Mouse (Mus musculus): ENCODE data around the gene Baiap2l1. TPM values are rescaled to one million over a fixed set of nuclear protein-coding genes. Genes with fewer than 3 reads are reported as not detected.

Baiap2l1 gene
- polyA plus RNA-seq, 1 experiment from 2014 or later = 13.3 TPM

GRCm38 (mm10) chr5:144261309-144261708 is 96.6 kb downstream of the Baiap2l1 start:
- peaks cover 30% of the 10 kb centered on the region for H3K4me1 ChIP-seq (ENCODE audit: insufficient read depth)
- peaks cover 30% of the 10 kb centered on the region for H3K36me3 ChIP-seq (replicated peaks; ENCODE audit: insufficient read depth, low read length)
- DNase-seq (peak; percentile 23), ATAC-seq (no peak)
- no peak for TF ChIP-seq CTCF (IDR thresholded peaks at IDR 0.05; ENCODE audit: low read depth)
- TF ChIP-seq EP300 (IDR thresholded peaks at IDR 0.05; ENCODE audit: low read depth) = no peak
- H3K9ac ChIP-seq (replicated peaks) = no peak overlapping the region
- no peaks in the 10 kb centered on the region for H3K27me3 ChIP-seq (ENCODE audit: insufficient read depth, low read length)
- no peak overlapping the region for H3K4me3 ChIP-seq (ENCODE audit: low read depth, low read length)
- no peaks in the 10 kb centered on the region for H3K9me3 ChIP-seq (ENCODE audit: low read length)
- 77% methylated on average over 9 of the region's 9 CpGs for WGBS (ENCODE audit: insufficient replicate concordance)
- H3K4me2 ChIP-seq (ENCODE audit: low read depth, low read length) = no peak overlapping the region
- H3K27ac ChIP-seq (ENCODE audit: low read depth) = no peak overlapping the region

GRCm38 (mm10) chr5:144260464-144260863 is 97.4 kb downstream of the Baiap2l1 start:
- H3K9ac ChIP-seq (replicated peaks) = no peak overlapping the region
- no peak overlapping the region for H3K4me2 ChIP-seq (ENCODE audit: low read depth, low read length)
- DNase-seq (no peak), ATAC-seq (no peak)
- no peak overlapping the region for H3K27ac ChIP-seq (ENCODE audit: low read depth)
- 81% methylated on average over 8 of the region's 8 CpGs for WGBS (ENCODE audit: insufficient replicate concordance)
- TF ChIP-seq EP300 (IDR thresholded peaks at IDR 0.05; ENCODE audit: low read depth) (no peak), CTCF (IDR thresholded peaks at IDR 0.05; ENCODE audit: low read depth) (no peak)
- H3K4me1 ChIP-seq (ENCODE audit: insufficient read depth) = peaks cover 30% of the 10 kb centered on the region
- H3K36me3 ChIP-seq (replicated peaks; ENCODE audit: insufficient read depth, low read length) = peaks cover 23% of the 10 kb centered on the region
- H3K4me3 ChIP-seq (ENCODE audit: low read depth, low read length) = no peak overlapping the region
- no peaks in the 10 kb centered on the region for H3K27me3 ChIP-seq (ENCODE audit: insufficient read depth, low read length)
- H3K9me3 ChIP-seq (ENCODE audit: low read length) = no peaks in the 10 kb centered on the region

- Histone ChIP-seq H3K9ac (replicated peaks) (peak overlapping the region; percentile 21; the same call in 1 of the 2 replicates), H3K27me3 (ENCODE audit: insufficient read depth, low read length) (no peaks in the 10 kb centered on the region), H3K4me2 (ENCODE audit: low read depth, low read length) (no peak overlapping the region), H3K9me3 (ENCODE audit: low read length) (no peaks in the 10 kb centered on the region), H3K4me3 (ENCODE audit: low read depth, low read length) (no peak overlapping the region), H3K36me3 (replicated peaks; ENCODE audit: insufficient read depth, low read length) (peaks cover 14% of the 10 kb centered on the region; the same call in 1 of the 2 replicates), H3K27ac (ENCODE audit: low read depth) (no peak overlapping the region), H3K4me1 (ENCODE audit: insufficient read depth) (peaks cover 36% of the 10 kb centered on the region)
- WGBS (ENCODE audit: insufficient replicate concordance) = 82% methylated on average over 6 of the region's 6 CpGs
- DNase-seq = no peak
- ATAC-seq = no peak
- TF ChIP-seq EP300 (IDR thresholded peaks at IDR 0.05; ENCODE audit: low read depth) = no peak
- no peak for TF ChIP-seq CTCF (IDR thresholded peaks at IDR 0.05; ENCODE audit: low read depth)
Measured at GRCm38 (mm10) chr5:144259228-144259627, 98.7 kb downstream of the Baiap2l1 start.

GRCm38 (mm10) chr5:144258687-144259086 is 99.2 kb downstream of the Baiap2l1 start:
- no peak for ATAC-seq
- no peak overlapping the region for H3K27ac ChIP-seq (ENCODE audit: low read depth)

GRCm38 (mm10) chr5:144258131-144258611 is 99.7 kb downstream of the Baiap2l1 start:
- H3K9me3 ChIP-seq (ENCODE audit: low read length) = no peaks in the 10 kb centered on the region
- H3K4me3 ChIP-seq (ENCODE audit: low read depth, low read length) = no peak overlapping the region
- peaks cover 38% of the 10 kb centered on the region for H3K4me1 ChIP-seq (ENCODE audit: insufficient read depth)
- 62% methylated on average over 13 of the region's 14 CpGs for WGBS (ENCODE audit: insufficient replicate concordance)
- H3K4me2 ChIP-seq (ENCODE audit: low read depth, low read length) = peak overlapping the region; percentile 89
- DNase-seq = peak; percentile 27
- no peak overlapping the region; the same call in 1 of the 2 replicates for H3K9ac ChIP-seq (replicated peaks)
- no peaks in the 10 kb centered on the region for H3K27me3 ChIP-seq (ENCODE audit: insufficient read depth, low read length)
- H3K27ac ChIP-seq (ENCODE audit: low read depth) = no peak overlapping the region
- H3K36me3 ChIP-seq (replicated peaks; ENCODE audit: insufficient read depth, low read length) = peaks cover 11% of the 10 kb centered on the region; the same call in 1 of the 2 replicates
- no peak for ATAC-seq
- no peak for TF ChIP-seq CTCF (IDR thresholded peaks at IDR 0.05; ENCODE audit: low read depth)

More at GRCm38 (mm10) chr5:144258687-144259086, 99.2 kb downstream of the Baiap2l1 start:
- no peaks in the 10 kb centered on the region for H3K9me3 ChIP-seq (ENCODE audit: low read length)
- H3K27me3 ChIP-seq (ENCODE audit: insufficient read depth, low read length) = no peaks in the 10 kb centered on the region
- H3K36me3 ChIP-seq (replicated peaks; ENCODE audit: insufficient read depth, low read length) = peaks cover 14% of the 10 kb centered on the region; the same call in 1 of the 2 replicates
- 60% methylated on average over 2 of the region's 2 CpGs for WGBS (ENCODE audit: insufficient replicate concordance)
- no peak overlapping the region for H3K4me3 ChIP-seq (ENCODE audit: low read depth, low read length)
- no peak for DNase-seq
- H3K4me1 ChIP-seq (ENCODE audit: insufficient read depth) = peaks cover 38% of the 10 kb centered on the region
- TF ChIP-seq EP300 (IDR thresholded peaks at IDR 0.05; ENCODE audit: low read depth) = no peak
- TF ChIP-seq CTCF (IDR thresholded peaks at IDR 0.05; ENCODE audit: low read depth) = no peak
- peak overlapping the region; percentile 89 for H3K4me2 ChIP-seq (ENCODE audit: low read depth, low read length)
- H3K9ac ChIP-seq (replicated peaks) = peak overlapping the region; percentile 21; the same call in 1 of the 2 replicates

GRCm38 (mm10) chr5:144257451-144258110 is 100.3 kb downstream of the Baiap2l1 start:
- Histone ChIP-seq H3K4me3 (ENCODE audit: low read depth, low read length) (no peak overlapping the region), H3K4me1 (ENCODE audit: insufficient read depth) (peaks cover 38% of the 10 kb centered on the region), H3K9me3 (ENCODE audit: low read length) (no peaks in the 10 kb centered on the region), H3K4me2 (ENCODE audit: low read depth, low read length) (peak overlapping the region; percentile 89), H3K27me3 (ENCODE audit: insufficient read depth, low read length) (no peaks in the 10 kb centered on the region), H3K9ac (replicated peaks) (peak overlapping the region; percentile 92; the same call in 1 of the 2 replicates), H3K36me3 (replicated peaks; ENCODE audit: insufficient read depth, low read length) (peaks cover 10% of the 10 kb centered on the region; the same call in 1 of the 2 replicates), H3K27ac (ENCODE audit: low read depth) (no peak overlapping the region)
- WGBS (ENCODE audit: insufficient replicate concordance) = 80% methylated on average over 3 of the region's 3 CpGs
- peak; percentile 20 for DNase-seq
- ATAC-seq = no peak
- peak; percentile 28; the same call in 1 of the 2 replicates for TF ChIP-seq CTCF (IDR thresholded peaks at IDR 0.05; ENCODE audit: low read depth)
- TF ChIP-seq EP300 (IDR thresholded peaks at IDR 0.05; ENCODE audit: low read depth) = no peak

Data from liver, postnatal 0 days (tissue).